Mouse (Mus musculus) myocyte (in vitro differentiated cells): ENCODE measurements at regions not wholly inside any gene's neighbourhood (a gene's known extent, or its start where the extent isn't known, plus 50 kb on each side); places are given as distances from the start of the nearest gene placed in this dataset.

Experiments used
- MYOD1 ChIP-seq, 3 experiments: IDR thresholded peaks; one replicate each; pipeline ENCODE4 v1.6.1; 2011; ENCODE audit warnings: control low read depth in 2 of 3, low read depth in 2 of 3, mild to moderate bottlenecking in 2 of 3, moderate library complexity in 1 of 3; ENCODE audit not compliant: insufficient read length in 2 of 3, control insufficient read depth in 1 of 3
- POLR2A ChIP-seq: IDR thresholded peaks from one replicate; pipeline ENCODE4 v1.6.1; 2011; ENCODE audit warnings: low read depth, mild to moderate bottlenecking, control low read depth, moderate library complexity; ENCODE audit not compliant: insufficient read length
- TCF12 ChIP-seq: IDR thresholded peaks from one replicate; pipeline ENCODE4 v1.6.1; 2011; ENCODE audit warnings: mild to moderate bottlenecking, control low read depth; ENCODE audit not compliant: poor library complexity, insufficient read depth, severe bottlenecking

DNA sequence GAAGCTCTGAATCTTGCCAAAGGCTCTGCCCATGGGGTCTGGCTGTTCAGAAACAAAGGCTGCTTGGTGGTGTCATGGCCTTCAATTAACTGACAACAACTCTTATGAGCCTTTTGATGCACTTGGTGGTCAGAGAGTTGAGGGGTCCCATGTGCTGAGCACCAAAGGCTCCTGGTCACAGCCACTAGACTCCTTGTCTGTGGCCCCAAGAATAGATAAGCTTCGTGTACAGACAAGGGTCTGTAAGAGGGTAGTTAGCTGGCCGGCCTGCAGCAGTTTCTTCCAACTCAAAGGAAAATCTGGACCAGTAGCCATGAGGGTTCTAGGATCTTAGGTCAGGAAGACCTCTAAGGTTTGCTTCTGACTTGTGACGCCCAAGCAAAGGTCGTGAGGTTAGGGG, 421.9 kb downstream of the Cd83 start:
- TF ChIP-seq TCF12 (no peak), POLR2A (no peak), MYOD1 (IDR thresholded peaks at IDR 0.05; ENCODE audit: control insufficient read depth in 1 of 3, insufficient read length in 2 of 3, low read depth in 2 of 3) (no peak)
